Mouse (Mus musculus) left cerebral cortex, postnatal 10 days (tissue): ENCODE results near the gene Fgd4. TPM values are rescaled to one million over a fixed set of nuclear protein-coding genes. Genes with fewer than 3 reads are reported as not detected.
"Not testable (repeated sequence)": the region's sequence is repeated elsewhere in the genome, so short reads cannot be mapped to it uniquely, and the experiment has no call there.

Source experiments
- DNase-seq, 2 experiments: peaks; one replicate each; pipeline ENCODE4 v3.0.0; 2021 to 2022; ENCODE audit warnings: low spot score in 2 of 2, mixed read lengths in 1 of 2; ENCODE audit errors: extremely low spot score in 1 of 2
- intact Hi-C: fragments of 180-260 bp; cut with DNase I; formaldehyde crosslinking; loops from one replicate; pipeline ENCODE4 v1.15.1; 2025
- total RNA-seq, 2 experiments: library from RNA; stranded (reverse); gene quantifications; 2 replicates each; pipeline ENCODE4 v1.2.3; 2021

The Fgd4 gene
- total RNA-seq, 2 experiments from 2014 or later: 50.8 to 52.6 TPM

GRCm38 (mm10) chr16:16554098-16554497 is 46.3 kb downstream of the Fgd4 start:
- intact Hi-C loops: no loop called here
- DNase-seq: no peak

DNA sequence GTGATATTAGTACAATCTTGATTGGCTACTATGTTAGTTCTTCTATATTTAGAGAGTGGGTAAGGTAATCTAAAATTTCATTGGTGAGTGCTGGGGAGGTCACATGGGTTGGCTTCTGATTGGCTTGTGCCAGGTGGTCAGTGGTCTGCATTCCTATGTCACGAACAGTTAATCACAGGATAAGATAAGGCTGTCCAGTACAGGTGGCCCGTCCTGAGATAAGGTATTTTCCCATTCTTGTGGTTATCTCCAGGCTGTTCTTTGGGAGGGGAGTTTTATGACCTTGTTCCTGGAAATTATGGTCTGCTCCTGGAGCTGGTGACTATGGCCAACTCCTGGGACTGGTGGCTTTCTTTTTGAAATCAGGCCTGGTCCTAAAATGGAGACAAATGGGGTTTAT is 48.2 kb downstream of the Fgd4 start:
- no peak for DNase-seq
- intact Hi-C loops: no loop called here

DNA sequence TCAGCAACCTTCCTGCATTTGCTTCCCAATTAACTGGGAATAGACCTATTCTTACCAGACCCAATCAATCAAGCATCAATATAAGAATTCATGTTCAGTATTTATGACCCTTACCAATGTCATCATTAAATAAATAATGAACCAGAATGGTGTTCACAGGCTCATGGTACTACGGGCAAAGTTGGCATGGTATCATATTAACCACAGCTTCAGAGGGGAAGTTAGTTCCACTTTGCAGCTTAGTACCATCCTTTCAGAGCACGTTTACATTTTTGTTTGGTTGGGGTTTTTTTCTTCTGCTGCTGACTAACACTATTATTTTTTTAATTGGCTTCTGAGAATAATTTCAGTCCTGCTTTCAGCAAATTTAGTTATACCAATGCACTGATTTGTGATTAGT is 51.2 kb downstream of the Fgd4 start:
- DNase-seq: no peak
- intact Hi-C loops: no loop called here

DNA sequence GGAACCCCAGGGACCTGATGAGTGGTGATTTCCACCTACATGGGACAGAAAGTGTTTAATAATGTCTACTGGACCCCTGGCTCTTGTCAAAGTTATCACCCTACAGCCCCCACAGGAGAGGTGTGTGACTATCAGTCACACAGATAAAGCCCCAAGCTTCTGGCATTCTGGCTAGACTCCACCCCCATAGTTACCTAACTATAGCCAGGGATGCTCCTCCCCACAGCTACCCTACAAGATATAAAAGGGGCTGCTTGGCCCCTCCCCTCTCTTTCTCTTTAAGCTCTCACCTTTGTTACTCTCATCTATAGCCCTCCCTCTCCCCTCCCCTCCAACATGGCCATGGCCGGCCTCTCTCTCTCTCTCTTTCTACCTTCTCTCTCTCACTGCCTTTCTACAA is 53.7 kb downstream of the Fgd4 start:
- intact Hi-C loops: no loop called here
- DNase-seq: no peak

GRCm38 (mm10) chr16:16542956-16543441 is 57.4 kb downstream of the Fgd4 start:
- no peak for DNase-seq
- intact Hi-C loops: no loop called here

GRCm38 (mm10) chr16:16539396-16539795 is 61.0 kb downstream of the Fgd4 start:
- DNase-seq, intact Hi-C loops: not testable (repeated sequence)

- intact Hi-C loops: no loop called here
- no peak for DNase-seq
Measured at GRCm38 (mm10) chr16:16535232-16535631, 65.1 kb downstream of the Fgd4 start.

- intact Hi-C loops: no loop called here
- DNase-seq: no peak
Measured at GRCm38 (mm10) chr16:16528014-16528413, 72.3 kb downstream of the Fgd4 start.

GRCm38 (mm10) chr16:16527267-16527666 is 73.1 kb downstream of the Fgd4 start:
- intact Hi-C loops: no loop called here
- peak in 1 of 2 experiments; percentile 58 for DNase-seq

DNA sequence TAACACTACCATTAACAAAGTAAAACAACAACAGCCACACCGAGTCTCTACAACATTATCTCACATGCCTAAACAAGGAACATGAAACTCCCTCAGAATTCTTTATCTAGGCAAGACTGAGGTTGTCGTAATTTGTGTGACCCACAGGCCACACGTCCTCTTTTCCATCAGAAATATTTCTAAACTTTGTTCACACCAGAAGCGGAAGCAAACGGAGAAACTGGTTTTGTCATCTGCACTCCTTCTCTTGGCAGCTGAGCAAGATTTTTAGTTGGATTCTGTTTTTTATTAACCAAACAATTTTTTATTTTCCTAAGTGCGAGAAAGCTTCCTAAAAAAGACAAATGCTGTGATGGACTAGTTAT is 73.6 kb downstream of the Fgd4 start:
- no peak for DNase-seq
- intact Hi-C loops: no loop called here

- intact Hi-C loops: no loop called here
- no peak for DNase-seq
Measured at GRCm38 (mm10) chr16:16526097-16526740, 74.1 kb downstream of the Fgd4 start.

DNA sequence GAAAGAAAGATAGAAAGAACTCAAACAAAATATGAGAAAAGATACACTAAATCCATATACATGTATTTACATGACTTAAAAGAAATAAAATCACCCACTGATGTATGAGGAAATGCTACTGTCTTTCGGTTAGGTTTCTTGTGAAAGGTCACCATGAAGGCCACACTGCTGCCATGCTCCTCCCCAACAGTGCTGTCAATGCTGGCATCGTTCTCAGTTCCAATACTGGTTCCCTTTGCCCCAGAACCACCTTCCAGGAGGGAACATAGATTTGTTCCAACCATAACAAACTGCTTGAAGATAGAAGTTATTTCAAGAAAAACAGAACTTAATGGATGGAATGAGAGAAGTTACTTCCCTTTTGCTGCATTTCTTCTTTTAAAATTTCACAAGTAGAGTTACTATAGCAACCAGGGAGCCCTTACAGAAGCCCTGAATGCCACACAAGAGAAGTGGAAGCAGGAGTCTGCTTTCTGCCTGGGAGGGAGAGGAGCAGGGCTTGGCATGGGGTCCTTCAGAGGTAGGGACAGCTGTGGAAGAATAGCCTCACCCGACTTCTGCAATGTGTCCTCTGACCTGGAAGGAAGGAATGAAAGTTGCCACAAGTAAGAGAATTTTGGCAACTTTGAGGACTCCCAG is 75.0 kb downstream of the Fgd4 start:
- no peak for DNase-seq
- intact Hi-C loops: no loop called here

DNA sequence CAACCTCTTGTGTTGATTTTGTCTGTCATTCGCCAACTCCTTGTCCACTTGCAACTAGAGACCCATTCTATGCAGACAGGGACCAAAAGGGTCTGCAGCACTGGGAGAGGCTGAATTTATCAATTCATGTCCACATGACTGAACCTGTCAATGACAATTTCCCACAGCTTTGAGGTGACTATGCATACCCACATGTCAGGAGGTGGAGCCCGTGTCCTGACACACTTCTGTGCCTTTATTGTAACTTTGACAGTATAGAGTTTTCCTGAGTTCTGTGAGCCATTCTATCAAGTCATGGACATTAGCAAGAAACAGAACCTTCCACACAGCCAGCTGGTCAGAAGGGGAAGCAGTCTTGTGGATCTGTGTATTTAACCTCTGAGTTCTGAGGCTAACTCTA is 76.7 kb downstream of the Fgd4 start:
- intact Hi-C loops: no loop called here
- DNase-seq: no peak

DNA sequence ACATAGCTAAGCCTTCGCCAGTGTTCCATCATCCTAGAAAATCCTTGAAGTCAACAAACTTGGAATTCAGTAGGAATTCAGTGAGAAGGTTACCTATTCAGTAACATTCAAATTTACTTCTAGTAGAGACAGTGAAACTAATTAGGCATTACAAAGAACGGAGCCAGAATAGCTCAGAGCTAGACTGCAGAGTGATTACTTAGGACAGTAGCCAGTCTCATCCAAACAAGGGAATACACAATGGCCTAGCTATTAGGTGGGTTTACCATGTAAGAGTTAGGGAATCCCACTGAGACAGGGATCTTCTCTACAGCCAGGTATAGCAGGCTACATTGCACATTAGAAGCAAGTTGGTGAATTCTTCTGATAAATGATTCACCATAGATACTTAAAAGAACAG is 77.5 kb downstream of the Fgd4 start:
- intact Hi-C loops, DNase-seq: not testable (repeated sequence)

- intact Hi-C loops: no loop called here
Measured at GRCm38 (mm10) chr16:16501491-16501890, 98.9 kb downstream of the Fgd4 start.

GRCm38 (mm10) chr16:16500926-16501325 is 99.4 kb downstream of the Fgd4 start:
- intact Hi-C loops: no loop called here

More at GRCm38 (mm10) chr16:16501491-16501890, 98.9 kb downstream of the Fgd4 start:
- DNase-seq: no peak

DNA sequence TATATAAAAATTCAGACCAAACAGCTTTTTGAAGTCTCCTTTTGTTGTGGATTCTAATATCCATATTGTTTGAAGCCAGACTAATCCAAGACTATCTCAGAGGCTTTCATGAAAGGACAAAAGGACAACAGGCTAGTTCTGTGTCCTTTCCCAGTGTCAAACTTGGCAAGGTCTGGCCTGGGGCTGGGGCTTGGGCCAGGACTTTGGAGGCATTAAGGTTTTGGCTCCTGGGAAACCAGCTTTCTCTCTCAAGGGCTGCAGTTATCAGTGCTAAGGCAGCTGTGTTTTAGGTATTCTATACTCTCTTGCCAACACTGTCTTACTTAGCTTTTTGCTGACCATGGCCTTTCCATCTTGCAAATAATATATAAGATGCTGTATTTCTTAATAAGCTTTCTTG is 101.6 kb downstream of the Fgd4 start:
- DNase-seq: peak in 1 of 2 experiments; percentile 36
- intact Hi-C loops: no loop called here

More at GRCm38 (mm10) chr16:16500926-16501325, 99.4 kb downstream of the Fgd4 start:
- DNase-seq: no peak

DNA sequence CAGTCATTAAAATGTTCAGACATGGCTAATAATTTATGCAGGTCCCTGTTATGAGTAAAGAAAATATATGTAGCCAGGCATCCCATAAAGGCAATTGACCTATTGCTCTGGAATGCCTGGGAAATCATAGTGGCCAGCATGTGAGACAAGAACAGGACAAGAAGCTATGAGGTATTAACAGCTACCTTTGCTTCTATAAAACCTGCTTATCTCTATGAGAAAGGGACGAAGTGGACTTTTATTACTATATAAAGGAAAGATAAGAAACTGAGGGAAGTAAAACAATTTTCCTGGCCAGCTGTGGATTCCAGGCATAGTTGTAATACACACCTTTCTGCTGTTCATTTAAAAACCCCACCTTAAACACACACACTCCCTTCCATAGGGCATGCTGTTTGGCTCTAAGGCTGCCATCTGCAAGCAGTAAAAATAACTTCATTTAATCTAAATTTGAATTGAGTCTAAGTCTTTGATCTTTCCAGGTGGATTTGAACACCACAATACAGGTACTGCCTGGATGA is 114.8 kb downstream of the Fgd4 start:
- DNase-seq: no peak
- intact Hi-C loops: no loop called here

- intact Hi-C loops: no loop called here
- DNase-seq: no peak
Measured at GRCm38 (mm10) chr16:16484601-16485000, 115.7 kb downstream of the Fgd4 start.

- intact Hi-C loops: not testable (repeated sequence)
- DNase-seq: peak in 1 of 2 experiments; percentile 27
Measured at GRCm38 (mm10) chr16:16473451-16473850, 126.9 kb downstream of the Fgd4 start.
